Mouse (Mus musculus) cerebellum, adult 2 months (tissue): ENCODE data around the gene Btnl2. TPM values are rescaled to one million over a fixed set of nuclear protein-coding genes. Genes with fewer than 3 reads are reported as not detected.

Experiments
- DNase-seq, 2 experiments: peaks; one replicate each; pipeline ENCODE4 v3.0.0; 2021
- H3K27ac ChIP-seq: fragments of 200-500 bp; 2 replicates; pipeline ENCODE4 v1.5.1; 2012; ENCODE audit warnings: low read length, control low read depth, inconsistent platforms; ENCODE audit not compliant: insufficient read depth
- H3K27me3 ChIP-seq: fragments of 200-500 bp; 2 replicates; pipeline ENCODE4 v1.6.1; 2012; ENCODE audit warnings: inconsistent platforms, mild to moderate bottlenecking, low read length, moderate library complexity; ENCODE audit not compliant: control insufficient read depth, insufficient read depth
- H3K4me1 ChIP-seq: fragments of 200-500 bp; 2 replicates; pipeline ENCODE4 v1.6.1; 2011; ENCODE audit warnings: low read length; ENCODE audit not compliant: control insufficient read depth, insufficient read depth
- H3K4me3 ChIP-seq: fragments of 200-500 bp; replicated peaks from 2 replicates; pipeline ENCODE3; 2011; ENCODE audit warnings: mild to moderate bottlenecking, low read depth, low read length, control low read depth; ENCODE audit not compliant: insufficient read depth
- CTCF ChIP-seq: fragments of 200-500 bp; IDR thresholded peaks from 2 replicates; pipeline ENCODE4 v1.5.1; 2011; ENCODE audit warnings: low read depth, mild to moderate bottlenecking, control low read depth, low read length, moderate library complexity, borderline replicate concordance; ENCODE audit not compliant: insufficient read depth
- POLR2A ChIP-seq: fragments of 200-500 bp; IDR thresholded peaks from 2 replicates; pipeline ENCODE4 v1.6.1; 2011; ENCODE audit warnings: low read length, control low read depth, borderline replicate concordance; ENCODE audit not compliant: insufficient read depth
- WGBS: fragments of 180-500 bp; shearing (Covaris S2); methylation state at CpG from one replicate; pipeline ENCODE4 v1.1.7; 2018; 5-methylcytosine and 5-hydroxymethylcytosine counted together
- polyA plus RNA-seq: library from polyadenylated mRNA; depleted of rRNA; stranded (reverse); fragments of >200 nt; gene quantifications from 2 replicates; pipeline ENCODE4 v1.2.3, GENCODE M21; 2012

Btnl2 gene
- polyA plus RNA-seq, 1 experiment: not detected

- Histone ChIP-seq H3K4me3 (no peak overlapping the region), H3K27me3 (no peaks in the 10 kb centered on the region; the same call in 1 of the 2 replicates), H3K27ac (no peak overlapping the region), H3K4me1 (no peaks in the 10 kb centered on the region)
- DNase-seq: no peak
- TF ChIP-seq CTCF: no peak
- no peak for TF ChIP-seq POLR2A
- 89% methylated on average over 1 of the region's 1 CpGs for WGBS
These were observed 23.4 kb upstream of the Btnl2 start for GRCm38 (mm10) chr17:34331200-34331599.

- no peak for TF ChIP-seq CTCF
- no peak for TF ChIP-seq POLR2A
- no peaks in the 10 kb centered on the region for H3K27me3 ChIP-seq
- WGBS: 44% methylated on average over 3 of the region's 3 CpGs
- no peak overlapping the region for H3K4me3 ChIP-seq
- no peak overlapping the region for H3K27ac ChIP-seq
- no peaks in the 10 kb centered on the region for H3K4me1 ChIP-seq
- DNase-seq: no peak
These were observed 13.8 kb upstream of the Btnl2 start for GRCm38 (mm10) chr17:34340619-34341402.

- DNase-seq: no peak
- 86% methylated on average over 4 of the region's 4 CpGs for WGBS
- Histone ChIP-seq H3K27ac (no peak overlapping the region), H3K27me3 (no peaks in the 10 kb centered on the region), H3K4me1 (0 out of 2 replicates have a peak, but pooled peaks cover 2% of the 10 kb centered on the region), H3K4me3 (no peak overlapping the region)
- TF ChIP-seq POLR2A (no peak), CTCF (no peak)
These were observed 9.7 kb upstream of the Btnl2 start for GRCm38 (mm10) chr17:34344882-34345281.

GRCm38 (mm10) chr17:34345486-34345885 lies 9.1 kb upstream of the Btnl2 start:
- no peak for DNase-seq
- no peak for TF ChIP-seq CTCF
- no peak for TF ChIP-seq POLR2A
- WGBS: 87% methylated on average over 7 of the region's 7 CpGs

GRCm38 (mm10) chr17:34346041-34346440 lies 8.6 kb upstream of the Btnl2 start:
- TF ChIP-seq CTCF (no peak), POLR2A (no peak)
- DNase-seq: no peak
- WGBS: 59% methylated on average over 3 of the region's 3 CpGs
- no peak overlapping the region for H3K4me3 ChIP-seq
- H3K27ac ChIP-seq: no peak overlapping the region
- no peaks in the 10 kb centered on the region for H3K27me3 ChIP-seq
- 0 out of 2 replicates have a peak, but pooled peaks cover 2% of the 10 kb centered on the region for H3K4me1 ChIP-seq

More at GRCm38 (mm10) chr17:34345486-34345885, 9.1 kb upstream of the Btnl2 start:
- Histone ChIP-seq H3K27me3 (no peaks in the 10 kb centered on the region), H3K27ac (no peak overlapping the region), H3K4me1 (0 out of 2 replicates have a peak, but pooled peaks cover 2% of the 10 kb centered on the region), H3K4me3 (no peak overlapping the region)

GRCm38 (mm10) chr17:34347606-34348308 lies 6.9 kb upstream of the Btnl2 start:
- no peak overlapping the region for H3K4me3 ChIP-seq
- H3K27ac ChIP-seq: no peak overlapping the region
- no peak for DNase-seq
- WGBS: 51% methylated on average over 6 of the region's 6 CpGs
- H3K27me3 ChIP-seq: no peaks in the 10 kb centered on the region
- H3K4me1 ChIP-seq: 0 out of 2 replicates have a peak, but pooled peaks cover 2% of the 10 kb centered on the region
- TF ChIP-seq CTCF (no peak), POLR2A (no peak)

- TF ChIP-seq CTCF: peak; percentile 76; the same call in 1 of the 2 replicates
- TF ChIP-seq POLR2A: no peak
- peak; percentile 44 to 57 for DNase-seq
- Histone ChIP-seq H3K4me3 (no peak overlapping the region), H3K27ac (no peak overlapping the region), H3K27me3 (no peaks in the 10 kb centered on the region), H3K4me1 (0 out of 2 replicates have a peak, but pooled peaks cover 2% of the 10 kb centered on the region)
- 2% methylated on average over 4 of the region's 4 CpGs for WGBS
These were observed 5.2 kb upstream of the Btnl2 start for GRCm38 (mm10) chr17:34349429-34349828.
